8 mouse cellular contexts compared by ENCODE assay signal in the genomic region with DNA sequence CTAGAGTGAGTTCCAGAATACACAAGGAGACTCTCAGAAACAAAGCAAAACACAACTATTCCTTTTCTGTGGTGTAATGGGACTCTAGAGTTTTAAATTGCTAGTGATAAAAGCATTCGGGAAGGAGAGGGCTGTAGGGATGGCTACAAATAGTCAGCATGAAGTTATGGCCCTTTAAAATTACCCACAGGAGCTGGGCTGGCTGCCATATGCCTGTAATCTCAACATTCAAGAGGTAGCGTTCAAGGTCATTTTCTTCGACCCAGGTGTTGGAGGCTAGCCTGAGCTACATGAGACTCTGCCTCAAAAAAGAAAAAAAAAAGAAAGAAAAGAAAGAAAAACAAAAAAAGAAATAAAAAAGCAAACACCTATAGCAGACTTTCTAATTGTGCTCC. TPM values are rescaled to one million over a fixed set of nuclear protein-coding genes. Genes with fewer than 3 reads are reported as not detected.
DNase-seq lines count a peak whose midpoint lies in the region; ATAC-seq and TF ChIP-seq lines count a peak whose summit lies in the region.

No protein-coding gene starts in this region.

- DNase-seq in left cerebral cortex, adult 2 months (ENCODE audit: extremely low spot score in 1 of 2, low spot score in 2 of 2) = no peak
- no peak for DNase-seq in left cerebral cortex, adult 11 months (ENCODE audit: low spot score)
- DNase-seq in heart, embryonic 10.5 days (ENCODE audit: low spot score) = no peak
- DNase-seq in kidney, postnatal 0 days (ENCODE audit: low spot score) = no peak
- no peak for DNase-seq in left cerebral cortex, postnatal 25 days (ENCODE audit: low spot score in 2 of 2)
- DNase-seq in c-Kit-positive CD71-positive TER-119-positive erythroid progenitor cells, embryonic 14.5 days (ENCODE audit: low spot score) = no peak

- H3K27ac ChIP-seq in left cerebral cortex, adult 2 months = peak overlapping the region; percentile 99
- H3K27ac ChIP-seq in heart, embryonic 10.5 days = 0 out of 2 replicates have a peak overlapping the region, but pooled peaks have one; percentile 97
- H3K27ac ChIP-seq in kidney, postnatal 0 days = peak overlapping the region; percentile 98
- H3K27ac ChIP-seq in neural tube, embryonic 15.5 days (replicated peaks) = peak overlapping the region; percentile 100

- peaks cover 2% of the 10 kb centered on the region; the same call in 1 of the 2 replicates for H3K36me3 ChIP-seq in heart, embryonic 10.5 days
- H3K36me3 ChIP-seq in kidney, postnatal 0 days (ENCODE audit: insufficient read depth, low read length) = no peaks in the 10 kb centered on the region
- H3K36me3 ChIP-seq in neural tube, embryonic 15.5 days = peaks cover 26% of the 10 kb centered on the region

- intact Hi-C loops in left cerebral cortex, adult 2 months (cut with DNase I) = loop anchor here (2.0 kb wide), 1 partner anchor 25 kb away; no protein-coding TSS in a partner anchor
- intact Hi-C loops in left cerebral cortex, postnatal 25 days (cut with DNase I) = loop anchor here (2.0 kb wide), 1 partner anchor 23 kb away; a partner anchor contains a TSS

- peaks cover 32% of the 10 kb centered on the region for H3K4me1 ChIP-seq in heart, embryonic 10.5 days
- 0 out of 2 replicates have a peak, but pooled peaks cover 4% of the 10 kb centered on the region for H3K4me1 ChIP-seq in kidney, postnatal 0 days (replicated peaks; ENCODE audit: insufficient read depth, low read length)
- peaks cover 60% of the 10 kb centered on the region for H3K4me1 ChIP-seq in neural tube, embryonic 15.5 days

- 12% methylated on average over 3 of the region's 3 CpGs for WGBS in heart, embryonic 10.5 days
- 15% methylated on average over 3 of the region's 3 CpGs for WGBS in kidney, postnatal 0 days
- WGBS in neural tube, embryonic 15.5 days = 2% methylated on average over 3 of the region's 3 CpGs

- H3K4me2 ChIP-seq in kidney, postnatal 0 days (ENCODE audit: low read length) = peak overlapping the region; percentile 81
- peak overlapping the region; percentile 70 for H3K4me2 ChIP-seq in neural tube, embryonic 15.5 days

- ATAC-seq in kidney, postnatal 0 days (replicated peaks; ENCODE audit: low FRiP score, low read depth) = no peak
- ATAC-seq in neural tube, embryonic 15.5 days (ENCODE audit: low FRiP score) = no peak
- no peak for ATAC-seq in erythroblast, adult 5-6 weeks (replicated peaks; ENCODE audit: low FRiP score, poor library complexity, severe bottlenecking)

- peaks cover 32% of the 10 kb centered on the region for H3K27me3 ChIP-seq in heart, embryonic 10.5 days (ENCODE audit: insufficient read depth, poor library complexity, severe bottlenecking)
- H3K27me3 ChIP-seq in kidney, postnatal 0 days (ENCODE audit: insufficient read depth, low read length) = no peaks in the 10 kb centered on the region
- no peaks in the 10 kb centered on the region for H3K27me3 ChIP-seq in neural tube, embryonic 15.5 days (replicated peaks)

- peak overlapping the region; percentile 90; the same call in 1 of the 2 replicates for H3K9ac ChIP-seq in kidney, postnatal 0 days (ENCODE audit: low read depth, low read length)
- peak overlapping the region; percentile 88 for H3K9ac ChIP-seq in neural tube, embryonic 15.5 days (replicated peaks)

- peak overlapping the region; percentile 70 for H3K4me3 ChIP-seq in left cerebral cortex, adult 2 months
- H3K4me3 ChIP-seq in heart, embryonic 10.5 days = peak overlapping the region; percentile 80
- H3K4me3 ChIP-seq in kidney, postnatal 0 days (replicated peaks; ENCODE audit: low read depth, low read length) = peak overlapping the region; percentile 58; the same call in 1 of the 2 replicates
- peak overlapping the region; percentile 70 for H3K4me3 ChIP-seq in neural tube, embryonic 15.5 days (replicated peaks)

- H3K9me3 ChIP-seq in heart, embryonic 10.5 days = no peaks in the 10 kb centered on the region
- H3K9me3 ChIP-seq in kidney, postnatal 0 days (replicated peaks; ENCODE audit: low read length) = no peaks in the 10 kb centered on the region
- no peaks in the 10 kb centered on the region for H3K9me3 ChIP-seq in neural tube, embryonic 15.5 days (replicated peaks)

- no peak for TF ChIP-seq CTCF in left cerebral cortex, adult 2 months (IDR thresholded peaks at IDR 0.05)
- no peak for TF ChIP-seq CTCF in kidney, postnatal 0 days (IDR thresholded peaks at IDR 0.05; ENCODE audit: low read depth)

RNA-seq across cellular contexts. Expression of a gene that starts 0.7 kb away (rescaled TPM):
- total RNA-seq in left cerebral cortex, adult 2 months (2021) = 10 to 100 TPM; 45.9 to 46.0 TPM
- polyA plus RNA-seq in heart, embryonic 10.5 days (2016; fragmentation: Nextera tagmentation; extraction: Ambion mirVana) = 41.9 and 61.3 TPM in 2 replicates
- 40.2 and 41.4 TPM in 2 replicates for polyA plus RNA-seq in kidney, postnatal 0 days (2015; fragmentation: Nextera tagmentation; extraction: Ambion mirVana)
- 215 and 282 TPM in 2 replicates for polyA plus RNA-seq in neural tube, embryonic 15.5 days (2015; fragmentation: Nextera tagmentation; extraction: Ambion mirVana)
- not detected in 2 replicates for total RNA-seq in erythroblast, adult 5-6 weeks (2015; ENCODE audit: low replicate concordance)
- not detected in 2 replicates for total RNA-seq in erythroblast, adult 5-6 weeks (2017; ENCODE audit: low replicate concordance)
- total RNA-seq in left cerebral cortex, postnatal 25 days (2021) = 10 to 100 TPM; 45.7 to 52.6 TPM

RNA-seq across cellular contexts. Expression of a gene that starts 6.2 kb away (rescaled TPM):
- not detected for total RNA-seq in left cerebral cortex, adult 2 months (2021)
- 0.46 and 0.49 TPM in 2 replicates for polyA plus RNA-seq in heart, embryonic 10.5 days (2016; fragmentation: Nextera tagmentation; extraction: Ambion mirVana)
- polyA plus RNA-seq in kidney, postnatal 0 days (2015; fragmentation: Nextera tagmentation; extraction: Ambion mirVana) = 0.06 and 0.12 TPM in 2 replicates
- 0.98 and 1.2 TPM in 2 replicates for polyA plus RNA-seq in neural tube, embryonic 15.5 days (2015; fragmentation: Nextera tagmentation; extraction: Ambion mirVana)
- not detected in 2 replicates for total RNA-seq in erythroblast, adult 5-6 weeks (2015; ENCODE audit: low replicate concordance)
- not detected in 2 replicates for total RNA-seq in erythroblast, adult 5-6 weeks (2017; ENCODE audit: low replicate concordance)
- total RNA-seq in left cerebral cortex, postnatal 25 days (2021) = not detected

RNA-seq across cellular contexts. Expression of a gene that starts 24.2 kb away (rescaled TPM):
- total RNA-seq in left cerebral cortex, adult 2 months (2021) = 100 to 1,000 TPM; 213 to 219 TPM
- polyA plus RNA-seq in heart, embryonic 10.5 days (2016; fragmentation: Nextera tagmentation; extraction: Ambion mirVana) = 0.54 and 0.63 TPM in 2 replicates
- 7.1 and 8.2 TPM in 2 replicates for polyA plus RNA-seq in kidney, postnatal 0 days (2015; fragmentation: Nextera tagmentation; extraction: Ambion mirVana)
- polyA plus RNA-seq in neural tube, embryonic 15.5 days (2015; fragmentation: Nextera tagmentation; extraction: Ambion mirVana) = 67.2 and 90.6 TPM in 2 replicates
- not detected in 2 replicates for total RNA-seq in erythroblast, adult 5-6 weeks (2015; ENCODE audit: low replicate concordance)
- 0.77 TPM in 1 of 2 replicates, not detected in the other for total RNA-seq in erythroblast, adult 5-6 weeks (2017; ENCODE audit: low replicate concordance)
- total RNA-seq in left cerebral cortex, postnatal 25 days (2021) = 100 to 1,000 TPM; 243 to 246 TPM

RNA-seq across cellular contexts. Expression of a gene that starts 24.4 kb away (rescaled TPM):
- 10 to 100 TPM; 81.6 to 84.3 TPM for total RNA-seq in left cerebral cortex, adult 2 months (2021)
- polyA plus RNA-seq in heart, embryonic 10.5 days (2016; fragmentation: Nextera tagmentation; extraction: Ambion mirVana) = 5.3 and 5.7 TPM in 2 replicates
- 5.4 and 6.0 TPM in 2 replicates for polyA plus RNA-seq in kidney, postnatal 0 days (2015; fragmentation: Nextera tagmentation; extraction: Ambion mirVana)
- 18.8 and 21.1 TPM in 2 replicates for polyA plus RNA-seq in neural tube, embryonic 15.5 days (2015; fragmentation: Nextera tagmentation; extraction: Ambion mirVana)
- total RNA-seq in erythroblast, adult 5-6 weeks (2015; ENCODE audit: low replicate concordance) = 0.42 TPM in 1 of 2 replicates, not detected in the other
- 1.4 and 1.6 TPM in 2 replicates for total RNA-seq in erythroblast, adult 5-6 weeks (2017; ENCODE audit: low replicate concordance)
- total RNA-seq in left cerebral cortex, postnatal 25 days (2021) = 10 to 100 TPM; 87.8 to 88.6 TPM

RNA-seq across cellular contexts. Expression of a gene that starts 39.9 kb away (rescaled TPM):
- total RNA-seq in left cerebral cortex, adult 2 months (2021) = not detected
- polyA plus RNA-seq in heart, embryonic 10.5 days (2016; fragmentation: Nextera tagmentation; extraction: Ambion mirVana) = 0.21 TPM in 1 of 2 replicates, not detected in the other
- 0.50 and 0.55 TPM in 2 replicates for polyA plus RNA-seq in kidney, postnatal 0 days (2015; fragmentation: Nextera tagmentation; extraction: Ambion mirVana)
- 0.51 TPM in 1 of 2 replicates, not detected in the other for polyA plus RNA-seq in neural tube, embryonic 15.5 days (2015; fragmentation: Nextera tagmentation; extraction: Ambion mirVana)
- not detected in 2 replicates for total RNA-seq in erythroblast, adult 5-6 weeks (2015; ENCODE audit: low replicate concordance)
- not detected in 2 replicates for total RNA-seq in erythroblast, adult 5-6 weeks (2017; ENCODE audit: low replicate concordance)
- total RNA-seq in left cerebral cortex, postnatal 25 days (2021) = not detected

Comparison
In these comparisons a context has a peak if more than half of its experiments do, and no peak if none do; other contexts are left out.
1. RNA of a gene that starts 0.7 kb away (total RNA-seq): 45.7 to 52.6 TPM in left cerebral cortex, postnatal 25 days and 45.9 to 46.0 TPM in left cerebral cortex, adult 2 months; not detected in erythroblast, adult 5-6 weeks; every median in the first group is over 10 times any median in the second.
2. RNA of a gene that starts 24.2 kb away (total RNA-seq): 243 to 246 TPM in left cerebral cortex, postnatal 25 days and 213 to 219 TPM in left cerebral cortex, adult 2 months; 0.77 TPM in erythroblast, adult 5-6 weeks; every median in the first group is over 100 times any median in the second.
3. Peak in every context shown above with its lines, with median percentiles within 50 percentile points of each other: H3K27ac ChIP-seq and H3K4me3 ChIP-seq.